Mouse (Mus musculus) adipocyte (in vitro differentiated cells): ENCODE results near the gene Cutal.

Experiments
- DNase-seq: peaks from one replicate; pipeline ENCODE4 v3.0.0-alpha.2; 2016; ENCODE audit warnings: low spot score

The Cutal gene

GRCm38 (mm10) chr2:34884186-34884585, 10.0 kb downstream of the Cutal start:
- DNase-seq, result no peak

DNA sequence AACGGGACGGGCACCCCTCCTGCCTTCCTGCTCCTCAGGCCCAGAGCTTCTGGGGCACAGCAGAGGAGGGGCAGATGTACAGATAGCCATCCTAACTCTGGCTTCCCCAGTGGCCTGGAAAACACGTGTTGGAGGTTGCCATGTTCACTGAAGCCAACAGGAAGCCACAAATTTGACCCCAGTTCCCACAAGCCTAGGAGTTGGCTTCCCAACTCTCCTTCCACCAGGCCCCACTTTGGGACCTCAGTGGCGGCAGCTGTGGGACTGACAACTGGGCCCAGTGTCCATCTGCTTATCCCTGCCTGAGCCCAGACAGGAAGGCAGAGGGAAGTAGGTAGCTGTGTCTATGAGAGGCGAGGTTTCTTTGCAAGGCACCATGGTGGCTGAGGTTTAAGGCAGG, 19.8 kb downstream of the Cutal start:
- DNase-seq, result no peak

DNA sequence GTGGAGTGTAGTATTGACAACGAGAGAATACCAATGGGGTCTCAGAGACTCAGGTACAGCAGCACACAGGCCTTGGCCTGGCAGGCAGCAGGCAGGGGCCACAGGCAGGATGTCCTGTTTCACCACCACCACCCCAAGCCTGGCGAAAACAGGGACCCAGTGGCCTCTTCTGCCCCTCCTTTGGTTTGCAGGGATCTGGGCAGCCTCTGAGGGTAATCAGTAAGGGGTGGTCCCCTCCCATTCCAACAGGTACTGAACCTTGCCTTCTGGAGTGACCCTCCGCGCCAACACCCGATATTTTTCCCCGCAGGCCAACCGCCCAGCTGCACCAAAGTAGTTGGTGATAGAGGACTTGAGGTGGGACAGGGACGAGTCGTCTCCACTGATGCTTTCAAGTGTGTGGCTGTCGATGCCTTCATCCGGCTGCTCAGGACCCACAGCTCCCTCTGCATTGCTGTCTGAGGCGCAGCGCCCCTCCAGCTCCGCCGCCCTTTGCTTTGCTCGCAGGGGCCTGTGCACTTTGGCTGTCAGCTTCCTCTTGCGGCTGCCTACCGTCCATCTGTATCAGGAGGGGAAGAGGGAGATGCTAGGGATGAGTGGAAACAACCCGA, 21.4 kb downstream of the Cutal start:
- DNase-seq, result no peak

- DNase-seq, result no peak
These were observed 22.7 kb downstream of the Cutal start for GRCm38 (mm10) chr2:34896821-34897460.

DNA sequence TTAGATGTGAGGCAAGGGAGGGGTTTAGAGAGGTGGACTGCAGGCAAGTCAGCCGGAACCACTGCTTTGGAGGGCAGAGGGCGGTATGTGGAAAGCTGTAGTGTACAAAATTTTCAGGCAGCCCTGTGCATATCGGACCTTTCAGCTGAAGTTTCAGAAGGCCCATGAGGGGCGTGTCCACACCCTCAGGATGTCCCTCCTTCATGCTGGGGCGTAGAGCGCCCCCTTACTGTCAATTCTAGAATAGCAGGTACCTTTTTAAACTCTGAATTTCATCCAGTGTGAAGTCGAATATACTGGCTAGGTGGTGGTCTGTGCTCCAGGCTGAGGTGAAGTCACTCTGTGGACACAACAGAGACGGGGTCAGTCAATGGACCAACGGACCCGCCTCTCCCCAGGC, 23.6 kb downstream of the Cutal start:
- DNase-seq, result peak; percentile 56

- no peak for DNase-seq
These were observed 25.5 kb downstream of the Cutal start for GRCm38 (mm10) chr2:34899682-34900081.

- DNase-seq, result peak; percentile 68
These were observed 26.2 kb downstream of the Cutal start for GRCm38 (mm10) chr2:34900412-34900811.

- no peak for DNase-seq
These were observed 27.5 kb downstream of the Cutal start for GRCm38 (mm10) chr2:34901726-34902125.

GRCm38 (mm10) chr2:34902731-34903130, 28.5 kb downstream of the Cutal start:
- DNase-seq, result peak; percentile 30

DNA sequence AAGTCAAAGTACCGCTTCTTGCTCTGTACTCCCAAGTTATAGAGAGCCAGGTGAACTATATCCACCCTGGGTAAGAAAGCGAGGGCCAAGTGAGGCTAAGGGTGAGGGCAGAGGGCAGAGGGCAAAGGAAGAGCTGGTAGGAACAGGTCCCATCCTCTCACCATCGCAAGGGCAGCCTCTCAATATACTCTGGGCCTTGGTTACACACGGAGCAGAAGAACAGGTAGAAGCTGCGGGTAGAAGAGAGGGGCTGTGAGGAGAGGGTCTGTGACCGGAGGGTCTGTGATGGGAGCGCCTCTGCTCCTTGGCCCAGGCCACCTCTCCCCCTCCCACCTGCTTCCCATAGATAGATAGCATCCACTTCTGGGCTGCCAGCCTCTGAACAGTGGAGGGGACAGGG, 29.0 kb downstream of the Cutal start:
- DNase-seq, result no peak

GRCm38 (mm10) chr2:34903652-34904405, 29.6 kb downstream of the Cutal start:
- DNase-seq, result no peak

GRCm38 (mm10) chr2:34904849-34905542, 30.8 kb downstream of the Cutal start:
- peak; percentile 98 for DNase-seq

DNA sequence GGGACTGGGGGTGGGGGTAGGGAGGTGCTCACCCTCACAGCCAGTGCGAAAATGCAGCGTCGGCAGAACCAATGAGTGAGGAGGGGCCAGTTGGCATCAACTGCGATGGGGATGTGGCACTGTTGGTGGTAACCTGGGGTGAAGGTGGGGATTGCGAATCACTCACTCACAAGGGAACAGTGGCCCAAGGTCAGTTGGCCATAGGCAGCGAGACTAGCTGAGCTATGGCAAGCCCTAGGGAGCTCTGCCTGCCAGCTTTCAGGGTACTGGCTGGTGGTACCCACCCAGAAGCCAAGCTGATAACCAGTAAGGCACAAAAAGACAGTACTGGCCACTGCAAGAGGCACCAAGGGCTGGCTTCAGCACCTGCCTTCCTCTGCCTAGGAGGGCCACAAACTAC, 32.2 kb downstream of the Cutal start:
- no peak for DNase-seq

GRCm38 (mm10) chr2:34906861-34907604, 32.8 kb downstream of the Cutal start:
- DNase-seq, result peak; percentile 35

DNA sequence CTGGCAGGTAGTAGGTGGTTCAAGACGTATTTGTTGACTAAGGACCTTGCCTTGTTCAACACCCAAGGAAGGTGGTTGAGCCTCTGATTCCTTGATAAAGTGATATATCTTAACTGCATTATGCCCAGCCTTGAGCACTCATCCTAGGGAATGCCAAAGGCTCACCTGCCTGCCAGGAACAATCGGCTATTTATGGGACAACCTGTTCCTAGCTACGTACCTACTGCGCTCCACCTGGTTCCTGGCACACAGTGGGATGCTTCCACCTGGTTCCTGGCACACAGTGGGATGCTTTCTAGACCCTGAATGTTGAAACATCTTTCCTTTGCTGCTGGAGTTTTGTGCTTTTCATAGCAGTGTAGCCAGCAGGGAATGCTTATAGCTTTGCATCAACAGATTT, 35.5 kb downstream of the Cutal start:
- no peak for DNase-seq

DNA sequence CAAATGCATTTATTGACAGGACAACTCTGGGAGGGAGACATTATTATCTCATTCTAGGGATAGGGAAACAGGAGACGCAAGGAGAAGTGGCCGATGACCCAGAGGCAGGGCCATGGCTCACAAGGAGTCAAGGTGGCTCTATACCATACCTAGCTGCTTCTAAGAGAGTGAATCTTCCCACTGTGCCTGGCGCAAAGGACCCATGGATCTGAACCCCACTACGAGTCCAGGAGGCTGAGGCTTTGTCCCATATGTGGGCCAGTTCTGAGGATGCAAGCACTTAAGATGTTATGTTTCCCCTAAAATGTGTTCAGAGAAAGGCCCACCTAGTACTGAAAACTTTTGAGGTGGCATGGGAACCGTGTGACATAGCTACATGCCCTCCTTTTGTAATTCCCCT, 37.7 kb downstream of the Cutal start:
- no peak for DNase-seq

- DNase-seq, result no peak
These were observed 38.4 kb downstream of the Cutal start for GRCm38 (mm10) chr2:34912613-34913012.

- DNase-seq, result no peak
These were observed 39.2 kb downstream of the Cutal start, which contains the start of gene Phf19 for GRCm38 (mm10) chr2:34913218-34914068. TSS of gene Phf19 (minus strand) at chr2:34914026.

DNA sequence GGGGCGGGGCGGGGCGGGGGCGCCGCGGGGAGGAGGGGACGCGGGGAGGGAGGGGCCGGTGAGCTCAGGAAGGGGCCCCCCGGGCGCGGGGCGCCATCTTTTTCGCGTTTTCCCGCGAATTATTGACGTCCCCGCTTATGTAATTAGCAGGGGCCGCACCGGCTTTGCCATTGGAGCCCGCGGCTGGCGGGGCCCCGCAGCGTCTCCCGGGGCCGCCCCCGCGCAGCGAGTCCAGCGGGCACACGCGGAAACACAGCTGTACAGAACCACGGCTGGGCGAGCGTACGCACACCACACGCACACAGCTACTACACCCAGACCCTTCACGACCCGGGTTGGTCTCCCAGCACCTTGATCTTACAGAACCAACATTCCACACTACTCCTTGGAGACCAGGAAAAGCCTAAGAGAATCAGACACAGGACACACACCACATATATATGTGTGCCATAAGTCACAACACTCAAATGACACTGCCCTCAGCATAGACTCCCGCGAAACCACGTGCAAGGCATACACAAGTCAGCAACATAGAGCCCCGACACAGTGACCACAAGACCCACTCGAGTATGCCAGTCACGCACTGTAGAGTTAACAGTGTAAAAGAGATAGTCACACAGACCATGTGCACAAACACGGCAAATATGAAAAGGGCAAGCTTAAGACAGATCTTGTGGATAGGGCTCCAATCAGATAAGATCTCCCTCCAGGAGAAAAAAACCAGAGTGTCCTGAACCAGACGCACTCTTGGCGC, 40.0 kb downstream of the Cutal start:
- no peak for DNase-seq

GRCm38 (mm10) chr2:34914823-34915082, 40.6 kb downstream of the Cutal start:
- no peak for DNase-seq

- DNase-seq, result no peak
These were observed 40.9 kb downstream of the Cutal start for GRCm38 (mm10) chr2:34915103-34915502.
